Mouse (Mus musculus): Measurements from ENCODE around the gene 2200002J24Rik. TPM values are rescaled to one million over a fixed set of nuclear protein-coding genes. Genes with fewer than 3 reads are reported as not detected.
"Not testable (repeated sequence)": the region's sequence is repeated elsewhere in the genome, so short reads cannot be mapped to it uniquely, and the experiment has no call there.

Gene 2200002J24Rik
- total RNA-seq, 1 experiment from 2014 or later: not detected

GRCm38 (mm10) chr7:30719669-30720068, 20.9 kb downstream of the 2200002J24Rik start:
- no peak for ATAC-seq (replicated peaks in 1 of 2; ENCODE audit: insufficient read depth in 1 of 2, low FRiP score in 2 of 2, low TSS enrichment in 1 of 2, low read depth in 1 of 2, poor library complexity in 2 of 2, severe bottlenecking in 2 of 2)

- no peak for ATAC-seq (replicated peaks in 1 of 2; ENCODE audit: insufficient read depth in 1 of 2, low FRiP score in 2 of 2, low TSS enrichment in 1 of 2, low read depth in 1 of 2, poor library complexity in 2 of 2, severe bottlenecking in 2 of 2)
Measured at GRCm38 (mm10) chr7:30721286-30721685, 22.6 kb downstream of the 2200002J24Rik start.

- no peak for ATAC-seq (replicated peaks in 1 of 2; ENCODE audit: insufficient read depth in 1 of 2, low FRiP score in 2 of 2, low TSS enrichment in 1 of 2, low read depth in 1 of 2, poor library complexity in 2 of 2, severe bottlenecking in 2 of 2)
Measured at GRCm38 (mm10) chr7:30723274-30723953, 24.7 kb downstream of the 2200002J24Rik start.

- no peak for ATAC-seq (replicated peaks in 1 of 2; ENCODE audit: insufficient read depth in 1 of 2, low FRiP score in 2 of 2, low TSS enrichment in 1 of 2, low read depth in 1 of 2, poor library complexity in 2 of 2, severe bottlenecking in 2 of 2)
Measured at GRCm38 (mm10) chr7:30728214-30728613, 29.5 kb downstream of the 2200002J24Rik start.

DNA sequence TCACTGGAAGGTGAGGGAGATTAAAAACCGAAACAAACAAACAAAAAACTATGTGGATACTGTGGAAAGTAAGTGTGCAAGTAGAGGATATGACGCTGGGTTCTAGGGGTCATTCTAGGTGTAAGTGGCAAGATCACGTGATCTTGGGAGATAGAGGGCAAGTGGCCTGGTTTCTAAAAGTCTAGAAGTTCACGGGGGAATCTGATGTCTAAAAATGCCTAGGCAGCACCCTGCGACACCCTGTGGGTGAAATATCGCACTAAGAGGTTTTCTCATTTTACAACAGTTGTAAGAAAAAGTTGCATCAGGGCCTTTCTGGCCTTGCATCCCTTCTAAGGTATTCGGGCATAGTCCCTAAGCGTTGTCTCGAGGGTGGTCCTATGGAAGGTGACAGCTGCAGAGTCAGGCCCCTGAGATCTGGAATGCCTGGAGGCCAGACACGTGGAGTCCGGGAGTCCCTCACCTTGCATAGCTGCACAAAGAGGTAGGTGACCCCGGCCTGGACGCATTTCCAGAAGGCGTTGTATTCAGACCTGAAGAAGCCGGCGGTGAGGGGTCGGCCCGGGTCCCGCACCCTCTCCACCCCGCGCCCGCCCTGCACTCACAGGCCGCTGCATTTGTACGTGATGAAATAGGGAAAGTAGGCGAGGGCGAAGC, 30.1 kb downstream of the 2200002J24Rik start:
- 0 out of 4 replicates have a peak, but pooled peaks of 1 of the 2 experiments have one; percentile 0 for ATAC-seq (replicated peaks in 1 of 2; ENCODE audit: insufficient read depth in 1 of 2, low FRiP score in 2 of 2, low TSS enrichment in 1 of 2, low read depth in 1 of 2, poor library complexity in 2 of 2, severe bottlenecking in 2 of 2)

GRCm38 (mm10) chr7:30729396-30730063, 30.8 kb downstream of the 2200002J24Rik start, which contains the start of gene Tmem147:
Tmem147 (minus strand) TSS chr7:30729540.
- peak; percentile 94 for ATAC-seq (replicated peaks in 1 of 2; ENCODE audit: insufficient read depth in 1 of 2, low FRiP score in 2 of 2, low TSS enrichment in 1 of 2, low read depth in 1 of 2, poor library complexity in 2 of 2, severe bottlenecking in 2 of 2)

GRCm38 (mm10) chr7:30730064-30730722, 31.5 kb downstream of the 2200002J24Rik start:
- peak in 1 of 2 experiments; percentile 6; a peak in 1 of 4 replicates for ATAC-seq (replicated peaks in 1 of 2; ENCODE audit: insufficient read depth in 1 of 2, low FRiP score in 2 of 2, low TSS enrichment in 1 of 2, low read depth in 1 of 2, poor library complexity in 2 of 2, severe bottlenecking in 2 of 2)

DNA sequence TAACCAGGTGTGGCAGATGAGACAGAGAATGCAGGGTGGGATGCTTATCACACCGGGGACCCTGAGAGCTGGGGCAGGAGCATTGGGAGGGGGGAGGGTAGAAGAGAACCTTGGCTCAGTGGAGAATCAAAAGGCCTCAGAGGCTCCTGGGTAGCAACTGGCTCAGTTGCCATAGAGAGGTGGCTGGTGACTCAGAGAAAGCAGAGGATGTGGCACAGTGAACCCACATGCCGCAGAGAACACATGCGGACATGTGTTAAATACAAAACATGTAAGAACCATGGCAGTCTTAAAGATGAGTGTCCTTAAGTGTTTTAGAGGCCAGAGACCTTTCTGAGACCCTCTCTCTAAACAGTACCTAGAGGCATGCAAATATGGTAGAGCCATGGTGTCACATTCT, 37.5 kb downstream of the 2200002J24Rik start:
- ATAC-seq (replicated peaks in 1 of 2; ENCODE audit: insufficient read depth in 1 of 2, low FRiP score in 2 of 2, low TSS enrichment in 1 of 2, low read depth in 1 of 2, poor library complexity in 2 of 2, severe bottlenecking in 2 of 2): no peak

GRCm38 (mm10) chr7:30742570-30742969, 43.8 kb downstream of the 2200002J24Rik start:
- ATAC-seq (replicated peaks in 1 of 2; ENCODE audit: insufficient read depth in 1 of 2, low FRiP score in 2 of 2, low TSS enrichment in 1 of 2, low read depth in 1 of 2, poor library complexity in 2 of 2, severe bottlenecking in 2 of 2): not testable (repeated sequence)

DNA sequence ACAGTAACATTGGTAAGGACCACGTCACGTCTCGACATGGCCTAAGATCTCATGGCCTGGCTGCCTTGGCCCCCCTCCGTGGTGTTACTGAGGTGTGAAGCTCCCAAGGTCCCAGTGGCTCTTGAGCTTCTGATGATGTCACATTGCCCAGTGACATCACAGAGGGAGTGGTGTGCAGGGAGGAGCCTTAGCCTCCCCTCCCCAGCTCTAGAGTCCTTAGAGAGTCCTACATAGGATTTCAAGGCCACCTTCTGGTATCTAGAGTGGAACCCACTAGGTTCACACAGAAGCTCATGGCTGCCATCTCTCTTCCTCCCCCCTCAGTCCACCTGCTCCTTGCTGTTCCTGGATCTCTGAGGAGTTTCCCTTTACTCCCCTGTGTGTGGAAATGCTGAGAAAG, 44.9 kb downstream of the 2200002J24Rik start, which contains the start of gene Gapdhs:
Gene Gapdhs, minus strand, starts transcription at position 65 of the 400 bp plus-strand sequence.
- ATAC-seq (replicated peaks in 1 of 2; ENCODE audit: insufficient read depth in 1 of 2, low FRiP score in 2 of 2, low TSS enrichment in 1 of 2, low read depth in 1 of 2, poor library complexity in 2 of 2, severe bottlenecking in 2 of 2): not testable (repeated sequence)

GRCm38 (mm10) chr7:30744022-30744598, 45.4 kb downstream of the 2200002J24Rik start:
- no peak for ATAC-seq (replicated peaks in 1 of 2; ENCODE audit: insufficient read depth in 1 of 2, low FRiP score in 2 of 2, low TSS enrichment in 1 of 2, low read depth in 1 of 2, poor library complexity in 2 of 2, severe bottlenecking in 2 of 2)

- ATAC-seq (replicated peaks in 1 of 2; ENCODE audit: insufficient read depth in 1 of 2, low FRiP score in 2 of 2, low TSS enrichment in 1 of 2, low read depth in 1 of 2, poor library complexity in 2 of 2, severe bottlenecking in 2 of 2): no peak
Measured at GRCm38 (mm10) chr7:30747525-30748204, 48.9 kb downstream of the 2200002J24Rik start.

Other genes with a start within 250 kb of the 2200002J24Rik start
- not detected in 2 replicates for gene Kirrel2, start 241.2 kb upstream of the 2200002J24Rik start, total RNA-seq (2017)
- 0.55 and 1.4 TPM in 2 replicates for gene Nphs1, start 240.6 kb upstream of the 2200002J24Rik start, total RNA-seq (2017)
- gene Prodh2, start 205.3 kb upstream of the 2200002J24Rik start, total RNA-seq (2017): not detected in 2 replicates
- gene Arhgap33, start 163.9 kb upstream of the 2200002J24Rik start, total RNA-seq (2017): 10.3 and 15.1 TPM in 2 replicates
- gene Hspb6, start 146.7 kb upstream of the 2200002J24Rik start, total RNA-seq (2017): 1.6 and 2.7 TPM in 2 replicates
- 14.4 and 17.1 TPM in 2 replicates for gene Proser3, start 146.6 kb upstream of the 2200002J24Rik start, total RNA-seq (2017)
- 19.6 and 39.0 TPM in 2 replicates for gene Lin37, start 139.1 kb upstream of the 2200002J24Rik start, total RNA-seq (2017)
- gene U2af1l4, start 135.6 kb upstream of the 2200002J24Rik start, total RNA-seq (2017): 79.4 and 148 TPM in 2 replicates
- 5.0 and 9.4 TPM in 2 replicates for gene Gm49396, start 135.6 kb upstream of the 2200002J24Rik start, total RNA-seq (2017)
- gene Psenen, start 135.3 kb upstream of the 2200002J24Rik start, total RNA-seq (2017): 122 and 158 TPM in 2 replicates
- 0.63 TPM in 1 of 2 replicates, not detected in the other for gene Igflr1, start 133.5 kb upstream of the 2200002J24Rik start, total RNA-seq (2017)
- 18.7 and 26.5 TPM in 2 replicates for gene Kmt2b, start 110.2 kb upstream of the 2200002J24Rik start, total RNA-seq (2017)
- gene Zbtb32, start 100.0 kb upstream of the 2200002J24Rik start, total RNA-seq (2017): not detected in 2 replicates
- not detected in 2 replicates for gene Upk1a, start 86.1 kb upstream of the 2200002J24Rik start, total RNA-seq (2017)
- 272 and 375 TPM in 2 replicates for gene Cox6b1, start 72.8 kb upstream of the 2200002J24Rik start, total RNA-seq (2017)
- gene Etv2, start 63.1 kb upstream of the 2200002J24Rik start, total RNA-seq (2017): not detected in 2 replicates
- gene Rbm42, start 48.6 kb upstream of the 2200002J24Rik start, total RNA-seq (2017): 17.5 and 44.4 TPM in 2 replicates
- gene Haus5, start 33.9 kb upstream of the 2200002J24Rik start, total RNA-seq (2017): 16.2 and 20.0 TPM in 2 replicates
- gene Pmis2, start 27.3 kb upstream of the 2200002J24Rik start, total RNA-seq (2017): not detected in 2 replicates
- gene Atp4a, start 13.3 kb downstream of the 2200002J24Rik start, total RNA-seq (2017): 0.25 TPM in 1 of 2 replicates, not detected in the other
- 34.0 and 38.9 TPM in 2 replicates for gene Tmem147, start 30.6 kb downstream of the 2200002J24Rik start, total RNA-seq (2017)
- not detected in 2 replicates for gene Gapdhs, start 44.8 kb downstream of the 2200002J24Rik start, total RNA-seq (2017)
- 0.25 and 2.8 TPM in 2 replicates for gene Sbsn, start 52.5 kb downstream of the 2200002J24Rik start, total RNA-seq (2017)
- 5.8 TPM in 1 of 2 replicates, not detected in the other for gene Dmkn, start 64.8 kb downstream of the 2200002J24Rik start, total RNA-seq (2017)
- gene Krtdap, start 89.0 kb downstream of the 2200002J24Rik start, total RNA-seq (2017): not detected in 2 replicates
- gene Ffar2, start 124.8 kb downstream of the 2200002J24Rik start, total RNA-seq (2017): 31.8 and 42.8 TPM in 2 replicates
- not detected in 2 replicates for gene Ffar3, start 157.3 kb downstream of the 2200002J24Rik start, total RNA-seq (2017)
- gene Ffar1, start 162.6 kb downstream of the 2200002J24Rik start, total RNA-seq (2017): not detected in 2 replicates
- not detected in 2 replicates for gene Cd22, start 181.4 kb downstream of the 2200002J24Rik start, total RNA-seq (2017)
- gene Mag, start 215.9 kb downstream of the 2200002J24Rik start, total RNA-seq (2017): 0.38 TPM in 1 of 2 replicates, not detected in the other
- not detected in 2 replicates for gene Hamp2, start 225.8 kb downstream of the 2200002J24Rik start, total RNA-seq (2017)
- gene Hamp, start 245.1 kb downstream of the 2200002J24Rik start, total RNA-seq (2017): not detected in 2 replicates

Data from hematopoietic stem cell, adult 5-6 weeks (primary cell).